ENCODE assay signal across 8 mouse cellular contexts in the genomic region with DNA sequence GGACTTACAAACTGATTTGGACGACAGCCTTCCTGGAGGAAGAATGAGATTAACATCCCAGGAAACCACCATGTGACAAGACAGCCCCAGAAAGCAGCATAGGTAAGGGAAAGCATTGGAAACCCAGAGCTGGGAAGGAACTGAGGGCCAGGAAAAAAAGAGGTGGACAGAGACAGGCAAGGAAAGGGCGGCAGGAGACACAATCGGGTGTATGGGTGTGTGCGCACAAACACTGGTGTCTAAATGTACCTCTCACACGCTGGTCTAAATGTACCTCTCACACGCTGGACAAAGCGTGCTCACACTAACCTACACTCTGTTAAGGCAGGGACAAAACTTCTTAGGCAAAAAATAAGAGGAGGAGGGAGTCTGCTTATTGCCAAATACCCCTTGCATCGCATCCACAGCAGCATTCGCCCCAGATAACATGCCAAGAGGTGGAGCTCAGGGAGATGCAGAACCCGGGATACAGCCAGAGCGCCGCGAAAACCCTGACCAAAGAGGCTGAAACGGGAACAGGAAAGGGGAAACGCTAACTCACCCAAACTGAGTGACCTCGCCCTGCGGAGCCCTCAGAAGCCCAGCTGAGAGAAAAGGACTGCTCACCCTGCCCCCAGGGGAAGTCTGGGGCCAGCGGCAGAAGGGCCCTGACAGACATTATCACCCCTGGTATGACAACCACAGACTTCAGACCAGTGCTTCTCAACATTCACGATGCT. TPM values are rescaled to one million over a fixed set of nuclear protein-coding genes. Genes with fewer than 3 reads are reported as not detected.
A peak's percentile ranks its signal among the peaks of the same experiment; 100 is the strongest.
DNase-seq lines count a peak whose midpoint lies in the region; ATAC-seq and TF ChIP-seq lines count a peak whose summit lies in the region.

No protein-coding gene starts in this region.

- no peaks in the 10 kb centered on the region for H3K27me3 ChIP-seq in heart, embryonic 14.5 days (ENCODE audit: control insufficient read depth, insufficient read depth, low read length)
- no peaks in the 10 kb centered on the region for H3K27me3 ChIP-seq in liver, embryonic 13.5 days

- peaks cover 17 to 44% of the 10 kb centered on the region in 2 experiments for H3K4me1 ChIP-seq in heart, embryonic 14.5 days (ENCODE audit: control insufficient read depth in 2 of 2, insufficient read depth in 2 of 2, low read length in 2 of 2)
- peaks cover 75% of the 10 kb centered on the region for H3K4me1 ChIP-seq in liver, embryonic 13.5 days (replicated peaks)
- H3K4me1 ChIP-seq in olfactory bulb, adult 2 months (ENCODE audit: control insufficient read depth, insufficient read depth, low read length), result peaks cover 58% of the 10 kb centered on the region

- peak overlapping the region; percentile 9 to 64; a peak in 3 of 4 replicates for H3K4me3 ChIP-seq in heart, embryonic 14.5 days (ENCODE audit: control insufficient read depth in 1 of 2, insufficient read depth in 1 of 2, low read depth in 1 of 2, low read length in 2 of 2)
- H3K4me3 ChIP-seq in liver, embryonic 13.5 days (replicated peaks), result peak overlapping the region; percentile 81
- H3K4me3 ChIP-seq in olfactory bulb, adult 2 months (ENCODE audit: insufficient read depth, low read depth, low read length), result 0 out of 2 replicates have a peak overlapping the region, but pooled peaks have one; percentile 1

- H3K4me2 ChIP-seq in heart, embryonic 14.5 days (ENCODE audit: low read length), result peak overlapping the region; percentile 90
- H3K4me2 ChIP-seq in liver, embryonic 13.5 days, result peak overlapping the region; percentile 96

- ATAC-seq in heart, embryonic 14.5 days (ENCODE audit: insufficient number of reproducible peaks, insufficient read depth, low FRiP score, low read depth), result no peak
- no peak for ATAC-seq in liver, embryonic 13.5 days (ENCODE audit: low read depth)

- no peak for TF ChIP-seq POLR2A in olfactory bulb, adult 2 months (IDR thresholded peaks at IDR 0.05; ENCODE audit: insufficient read depth, low read depth, low read length)

- no peaks in the 10 kb centered on the region for H3K9me3 ChIP-seq in heart, embryonic 14.5 days (ENCODE audit: control insufficient read depth, low read length)
- no peaks in the 10 kb centered on the region for H3K9me3 ChIP-seq in liver, embryonic 13.5 days (replicated peaks)

- peak overlapping the region in 1 of 2 experiments; percentile 41; a peak in 2 of 4 replicates for H3K27ac ChIP-seq in heart, embryonic 14.5 days (replicated peaks in 1 of 2; ENCODE audit: control insufficient read depth in 1 of 2, insufficient read depth in 1 of 2, low read depth in 2 of 2, low read length in 2 of 2)
- H3K27ac ChIP-seq in liver, embryonic 13.5 days, result peak overlapping the region; percentile 81
- no peak overlapping the region for H3K27ac ChIP-seq in olfactory bulb, adult 2 months (ENCODE audit: insufficient read depth, low read depth, low read length)

- H3K36me3 ChIP-seq in heart, embryonic 14.5 days (ENCODE audit: control insufficient read depth, insufficient read depth, low read length), result peaks cover 53% of the 10 kb centered on the region
- peaks cover 52% of the 10 kb centered on the region for H3K36me3 ChIP-seq in liver, embryonic 13.5 days

- no peak for TF ChIP-seq CTCF in olfactory bulb, adult 2 months (IDR thresholded peaks at IDR 0.05; ENCODE audit: insufficient read depth, low read depth, low read length)

- WGBS in heart, embryonic 14.5 days, result 76% methylated on average over 19 of the region's 19 CpGs
- WGBS in liver, embryonic 13.5 days (ENCODE audit: insufficient replicate concordance), result 45% methylated on average over 19 of the region's 19 CpGs
- WGBS in olfactory bulb, adult 2 months, result 80% methylated on average over 19 of the region's 19 CpGs

- H3K9ac ChIP-seq in heart, embryonic 14.5 days (ENCODE audit: low read length), result peak overlapping the region; percentile 88; the same call in 1 of the 2 replicates
- peak overlapping the region; percentile 80 for H3K9ac ChIP-seq in liver, embryonic 13.5 days

- DNase-seq in kidney, adult 9 months, result peak; percentile 42
- no peak for DNase-seq in kidney, adult 18-20 months
- DNase-seq in cerebellum, adult 9-10 months, result peak; percentile 63
- no peak for DNase-seq in liver, embryonic 13.5 days
- no peak for DNase-seq in gastrocnemius, postnatal 25 days
- DNase-seq in frontal cortex, adult 2 months (ENCODE audit: extremely low spot score in 1 of 2, low spot score in 1 of 2), result no peak

RNA-seq across cellular contexts. Expression of a gene that starts 0.6 kb away (rescaled TPM):
- polyA plus RNA-seq in heart, embryonic 14.5 days (2014; fragmentation: Nextera tagmentation; extraction: Ambion mirVana), result 666 and 743 TPM in 2 replicates
- 761 and 840 TPM in 2 replicates for polyA plus RNA-seq in liver, embryonic 13.5 days (2015; fragmentation: Nextera tagmentation; extraction: Ambion mirVana)
- not detected in 2 replicates for polyA plus RNA-seq in olfactory bulb, adult 2 months (2012; ENCODE audit: insufficient read depth, insufficient read length, low replicate concordance, missing spikeins)
- 100 to 1,000 TPM; 433 to 449 TPM for total RNA-seq in gastrocnemius, postnatal 25 days (2021)
- 280 and 304 TPM in 2 replicates for polyA plus RNA-seq in frontal cortex, adult 2 months (2012; rRNA removed)

RNA-seq across cellular contexts. Expression of a gene that starts 1.9 kb away (rescaled TPM):
- polyA plus RNA-seq in heart, embryonic 14.5 days (2014; fragmentation: Nextera tagmentation; extraction: Ambion mirVana), result 11.9 and 12.5 TPM in 2 replicates
- polyA plus RNA-seq in liver, embryonic 13.5 days (2015; fragmentation: Nextera tagmentation; extraction: Ambion mirVana), result 11.4 and 11.7 TPM in 2 replicates
- polyA plus RNA-seq in olfactory bulb, adult 2 months (2012; ENCODE audit: insufficient read depth, insufficient read length, low replicate concordance, missing spikeins), result not detected in 2 replicates
- total RNA-seq in gastrocnemius, postnatal 25 days (2021), result 10 to 100 TPM in 1 of 2 experiments, 1 to 10 TPM in 1; 8.5 to 12.7 TPM
- 22.4 and 23.3 TPM in 2 replicates for polyA plus RNA-seq in frontal cortex, adult 2 months (2012; rRNA removed)

RNA-seq across cellular contexts. Expression of a gene that starts 5.1 kb away (rescaled TPM):
- polyA plus RNA-seq in heart, embryonic 14.5 days (2014; fragmentation: Nextera tagmentation; extraction: Ambion mirVana), result 0.16 and 0.31 TPM in 2 replicates
- polyA plus RNA-seq in liver, embryonic 13.5 days (2015; fragmentation: Nextera tagmentation; extraction: Ambion mirVana), result 0.37 and 0.47 TPM in 2 replicates
- polyA plus RNA-seq in olfactory bulb, adult 2 months (2012; ENCODE audit: insufficient read depth, insufficient read length, low replicate concordance, missing spikeins), result not detected in 2 replicates
- total RNA-seq in gastrocnemius, postnatal 25 days (2021), result under 1 TPM; 0.13 to 0.29 TPM
- polyA plus RNA-seq in frontal cortex, adult 2 months (2012; rRNA removed), result 0.18 and 0.21 TPM in 2 replicates

RNA-seq across cellular contexts. Expression of a gene that starts 9.7 kb away (rescaled TPM):
- polyA plus RNA-seq in heart, embryonic 14.5 days (2014; fragmentation: Nextera tagmentation; extraction: Ambion mirVana), result not detected in 2 replicates
- not detected in 2 replicates for polyA plus RNA-seq in liver, embryonic 13.5 days (2015; fragmentation: Nextera tagmentation; extraction: Ambion mirVana)
- polyA plus RNA-seq in olfactory bulb, adult 2 months (2012; ENCODE audit: insufficient read depth, insufficient read length, low replicate concordance, missing spikeins), result not detected in 2 replicates
- not detected for total RNA-seq in gastrocnemius, postnatal 25 days (2021)
- not detected in 2 replicates for polyA plus RNA-seq in frontal cortex, adult 2 months (2012; rRNA removed)

RNA-seq across cellular contexts. Expression of a gene that starts 11.0 kb away (rescaled TPM):
- 4.5 and 7.3 TPM in 2 replicates for polyA plus RNA-seq in heart, embryonic 14.5 days (2014; fragmentation: Nextera tagmentation; extraction: Ambion mirVana)
- polyA plus RNA-seq in liver, embryonic 13.5 days (2015; fragmentation: Nextera tagmentation; extraction: Ambion mirVana), result 0.43 and 0.64 TPM in 2 replicates
- 386 TPM in 1 of 2 replicates, not detected in the other for polyA plus RNA-seq in olfactory bulb, adult 2 months (2012; ENCODE audit: insufficient read depth, insufficient read length, low replicate concordance, missing spikeins)
- 100 to 1,000 TPM in 1 of 2 experiments, 10 to 100 TPM in 1; 14.3 to 121 TPM for total RNA-seq in gastrocnemius, postnatal 25 days (2021)
- polyA plus RNA-seq in frontal cortex, adult 2 months (2012; rRNA removed), result 208 and 221 TPM in 2 replicates

Comparison
In these comparisons a context has a peak if more than half of its experiments do, and no peak if none do; other contexts are left out.
1. DNase-seq: peak in kidney, adult 9 months (single experiment) and cerebellum, adult 9-10 months (single experiment); none in kidney, adult 18-20 months (single experiment), liver, embryonic 13.5 days (single experiment), gastrocnemius, postnatal 25 days (single experiment) and frontal cortex, adult 2 months (0 of 2).
2. H3K4me3 ChIP-seq: peak in every context shown above with its lines; median percentile 81 in liver, embryonic 13.5 days; 36 in heart, embryonic 14.5 days; 1 in olfactory bulb, adult 2 months.